Mouse (Mus musculus) WW6 (cell line): ENCODE data around the gene Cd7.
A peak's percentile ranks its signal among the peaks of the same experiment; 100 is the strongest.
"Not testable (repeated sequence)": the region's sequence is repeated elsewhere in the genome, so short reads cannot be mapped to it uniquely, and the experiment has no call there.

Source experiments
- DNase-seq: peaks from one replicate; pipeline ENCODE4 v3.0.0-alpha.2; 2013; ENCODE audit warnings: low read depth, low spot score

Cd7 gene

DNA sequence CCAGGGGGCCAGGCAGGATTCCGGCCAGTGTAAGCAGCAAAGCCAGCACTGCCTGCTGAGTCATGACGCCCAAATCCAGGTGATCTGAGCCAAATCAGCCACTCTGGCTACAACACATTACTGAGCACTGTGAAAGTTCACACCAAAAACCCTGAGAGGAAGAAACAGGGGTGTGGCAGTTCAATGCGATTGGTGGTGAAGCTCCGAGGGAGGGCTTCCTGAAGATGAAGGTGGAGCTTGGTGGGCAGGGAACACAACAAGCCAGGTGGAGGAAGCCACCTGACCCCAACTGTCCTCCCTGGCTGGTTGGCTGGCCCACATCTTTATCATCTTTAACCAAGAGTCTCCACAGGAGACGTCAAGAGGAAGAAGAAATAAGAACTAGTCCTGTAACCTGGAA is at the start of gene Cd7:
Cd7 (minus strand) TSS at position 117 of the 400 bp plus-strand sequence.
- no peak for DNase-seq

DNA sequence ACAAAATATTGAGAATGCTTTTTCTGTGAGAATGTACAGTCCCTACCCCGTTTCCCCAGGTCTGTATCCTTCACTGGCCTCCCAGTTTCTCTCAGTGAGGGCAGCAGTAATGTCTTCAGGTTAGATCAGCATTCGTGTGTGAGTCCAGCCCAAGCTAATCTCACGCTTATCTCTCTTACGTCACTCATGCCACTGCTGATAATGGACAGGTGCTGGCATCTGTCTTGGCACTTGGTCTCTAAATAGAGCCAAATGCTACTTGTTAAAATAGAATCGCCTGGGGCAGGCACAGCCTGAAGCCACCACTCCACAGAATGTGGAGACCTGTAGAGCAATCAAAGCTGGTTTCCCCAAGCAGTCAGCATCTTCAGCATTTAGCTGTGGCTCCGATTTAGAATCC is 49.8 kb upstream of the Cd7 start:
- DNase-seq, result no peak

DNA sequence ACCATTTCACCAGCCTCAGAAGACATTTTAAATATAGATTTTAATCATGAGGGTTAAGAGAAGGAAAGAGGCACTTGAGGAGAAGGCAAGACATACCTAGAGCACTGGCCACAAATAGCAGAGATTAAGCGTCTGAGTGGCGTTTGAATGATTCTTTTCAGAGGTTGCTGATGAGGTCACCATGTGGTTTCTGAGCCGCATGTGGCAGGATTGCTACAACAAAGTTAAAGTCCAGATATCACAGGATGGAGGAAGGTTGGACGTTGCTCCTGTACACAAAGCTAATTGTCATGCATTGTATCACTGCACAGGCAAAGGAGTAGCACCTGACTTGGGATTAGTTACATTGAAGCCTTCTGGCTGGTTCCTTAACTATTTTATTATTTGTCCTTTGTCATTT is 47.1 kb upstream of the Cd7 start:
- DNase-seq, result no peak

DNA sequence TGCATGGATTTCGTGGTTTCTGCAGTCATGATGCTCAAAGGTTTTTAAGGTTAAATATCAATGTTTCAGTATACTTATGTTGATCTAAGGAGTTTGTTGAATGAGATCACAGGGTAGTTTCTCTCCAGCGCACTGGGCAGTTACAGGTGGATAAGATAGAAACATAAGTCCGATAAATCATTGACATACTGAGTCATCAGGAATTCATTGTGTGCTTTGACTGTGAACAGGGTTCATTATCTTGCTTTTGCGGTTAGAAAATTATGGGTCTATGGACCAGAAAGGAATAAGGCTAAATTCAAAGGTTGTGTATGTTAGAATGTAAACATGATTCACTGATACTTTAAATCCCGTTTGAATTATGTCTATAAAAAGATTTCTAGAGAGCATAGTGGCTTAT is 46.0 kb upstream of the Cd7 start:
- no peak for DNase-seq

DNA sequence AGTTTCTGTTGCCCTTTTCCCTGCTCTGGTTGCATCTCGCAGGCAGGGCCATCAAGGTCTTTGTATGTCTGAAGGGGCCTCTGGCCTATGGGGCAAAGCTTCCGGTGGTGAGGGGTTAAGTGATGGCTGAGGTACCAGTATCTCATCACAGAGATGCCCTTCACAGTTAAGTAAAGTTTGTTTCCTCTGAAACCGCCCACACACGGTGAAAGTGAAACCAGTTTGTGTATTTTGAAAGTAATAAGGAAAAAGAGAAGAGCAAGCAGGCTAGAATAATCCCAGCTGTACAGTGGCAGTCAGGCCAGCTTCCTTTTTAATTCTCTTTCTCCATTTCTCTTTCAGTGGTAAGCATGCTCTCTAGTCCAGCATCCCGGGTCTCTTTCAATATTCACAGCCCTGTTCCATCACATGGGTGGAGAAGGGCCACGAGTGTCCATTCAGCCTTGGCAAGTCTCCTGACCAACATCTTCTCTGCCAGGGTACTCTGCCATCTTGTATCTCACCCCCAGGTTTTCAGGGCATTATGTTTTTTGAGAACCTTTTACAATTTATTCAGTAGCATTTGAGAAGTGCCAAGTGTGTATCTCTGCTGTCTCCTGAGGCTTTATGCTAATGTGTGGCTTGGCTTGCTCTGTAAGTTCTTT is 43.8 kb upstream of the Cd7 start:
- no peak for DNase-seq

DNA sequence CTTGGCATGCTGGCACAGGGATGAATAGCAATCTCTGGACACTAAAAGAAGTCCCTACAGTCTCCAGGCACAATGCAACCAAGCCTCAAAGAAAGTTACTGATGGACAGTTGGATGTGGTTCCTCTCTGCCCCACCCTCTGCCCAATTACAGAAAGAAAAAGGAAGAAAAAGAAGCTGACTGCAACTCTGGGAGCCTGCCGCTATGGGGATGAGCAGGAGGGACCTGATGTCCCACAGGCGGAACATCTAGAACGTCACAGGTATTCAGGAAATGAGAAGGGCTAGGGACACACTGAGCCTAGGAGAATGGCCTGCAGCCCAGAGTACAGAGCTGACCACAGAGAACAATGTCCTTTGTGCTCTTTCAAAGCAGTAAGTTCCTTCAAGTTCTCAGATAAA is 43.0 kb upstream of the Cd7 start:
- DNase-seq, result no peak

DNA sequence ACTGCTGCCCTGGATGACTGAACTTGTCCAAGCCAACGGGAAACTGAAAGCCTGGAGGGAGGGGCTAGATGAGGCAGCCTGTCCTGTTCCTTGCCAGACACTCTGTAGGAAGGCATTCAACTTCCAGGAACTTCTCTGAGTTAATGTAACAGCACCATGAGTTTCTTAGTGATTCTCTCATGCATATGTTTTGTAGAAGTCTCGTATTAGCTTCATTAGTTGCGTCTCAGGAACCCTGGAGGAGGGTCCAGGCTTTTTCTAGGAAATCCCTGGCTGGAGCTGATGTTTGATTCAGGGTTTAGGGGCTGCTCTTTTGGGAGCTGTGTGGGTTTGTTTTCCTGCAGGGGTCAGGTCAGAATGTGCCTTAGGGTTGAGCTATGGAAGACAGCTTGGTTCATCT is 41.9 kb upstream of the Cd7 start, which contains the start of gene Sectm1a:
Sectm1a (minus strand) TSS at position 101 of the 400 bp plus-strand sequence.
- DNase-seq, result no peak

DNA sequence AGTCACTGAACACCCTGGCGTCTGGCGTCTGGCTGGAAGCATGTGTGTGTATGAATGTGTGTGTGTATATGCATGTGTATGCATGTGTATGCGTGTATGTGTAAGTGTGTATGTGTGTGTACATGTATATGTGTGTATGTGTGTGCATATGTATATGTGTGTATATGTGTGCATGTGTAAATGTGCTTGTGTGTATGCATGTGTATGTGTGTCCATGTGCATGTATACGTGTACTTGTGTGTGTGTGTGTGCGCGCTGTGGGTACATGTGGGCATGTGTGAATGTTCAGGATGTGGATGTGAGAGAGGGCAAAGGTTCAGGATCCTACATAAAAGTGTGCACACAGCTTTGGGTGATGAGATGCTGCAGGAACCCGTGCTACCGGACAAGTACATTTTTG is 41.1 kb upstream of the Cd7 start:
- DNase-seq, result no peak

DNA sequence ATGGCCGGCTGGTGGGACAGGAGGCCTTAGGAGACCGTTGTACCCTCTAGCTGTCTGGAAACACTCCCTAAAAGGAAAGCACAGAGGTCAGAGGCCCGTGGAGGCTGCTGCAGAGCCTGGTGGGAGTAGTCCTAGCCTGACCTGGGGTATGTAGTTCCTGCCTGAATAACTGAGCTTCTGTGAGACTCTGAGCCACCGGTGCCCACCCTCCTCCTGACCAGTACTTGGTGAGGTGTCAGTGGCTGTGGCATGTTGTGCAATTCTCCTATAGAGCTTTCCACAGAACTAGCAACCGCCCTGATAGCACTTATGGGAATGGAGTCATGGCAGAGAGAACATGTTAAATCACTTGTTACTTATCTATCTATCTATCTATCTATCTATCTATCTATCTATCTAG is 36.4 kb upstream of the Cd7 start:
- no peak for DNase-seq

DNA sequence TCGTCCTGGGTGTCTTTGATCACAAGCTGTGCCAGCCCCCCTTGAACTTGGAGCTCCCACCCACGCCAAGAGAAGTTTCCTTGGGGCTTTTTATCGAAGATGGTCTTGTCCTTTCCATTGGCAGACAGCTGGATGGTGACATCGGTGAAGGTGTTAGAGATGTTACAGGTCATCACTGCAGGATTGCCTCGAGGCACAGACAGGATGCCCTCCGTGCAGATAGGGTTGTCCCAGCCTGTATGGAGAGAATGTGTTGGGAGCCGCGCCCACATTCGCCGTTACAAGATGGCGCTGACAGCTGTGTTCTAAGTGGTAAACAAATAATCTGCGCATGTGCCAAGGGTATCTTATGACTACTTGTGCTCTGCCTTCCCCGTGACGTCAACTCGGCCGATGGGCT is 30.4 kb upstream of the Cd7 start:
- DNase-seq, result not testable (repeated sequence)

DNA sequence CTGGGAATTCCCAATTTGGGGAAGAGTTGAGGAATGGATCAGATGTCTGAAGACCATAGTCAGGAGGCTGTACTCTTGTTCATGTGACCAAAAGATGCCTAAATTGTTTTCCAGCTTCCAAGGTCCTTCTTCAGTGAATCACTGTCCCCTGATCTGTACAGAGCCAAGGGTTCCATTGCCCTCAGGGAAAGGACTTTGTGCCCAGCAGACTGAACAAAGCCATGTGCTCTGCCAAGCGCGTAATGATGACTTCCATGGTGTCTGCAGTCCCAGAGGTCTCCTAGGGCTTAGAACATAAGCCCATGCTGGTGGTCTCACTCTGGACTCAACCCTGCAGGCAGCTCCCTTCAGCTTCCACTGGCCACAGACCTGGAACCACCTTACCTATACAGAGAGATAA is 28.7 kb upstream of the Cd7 start:
- DNase-seq, result no peak

DNA sequence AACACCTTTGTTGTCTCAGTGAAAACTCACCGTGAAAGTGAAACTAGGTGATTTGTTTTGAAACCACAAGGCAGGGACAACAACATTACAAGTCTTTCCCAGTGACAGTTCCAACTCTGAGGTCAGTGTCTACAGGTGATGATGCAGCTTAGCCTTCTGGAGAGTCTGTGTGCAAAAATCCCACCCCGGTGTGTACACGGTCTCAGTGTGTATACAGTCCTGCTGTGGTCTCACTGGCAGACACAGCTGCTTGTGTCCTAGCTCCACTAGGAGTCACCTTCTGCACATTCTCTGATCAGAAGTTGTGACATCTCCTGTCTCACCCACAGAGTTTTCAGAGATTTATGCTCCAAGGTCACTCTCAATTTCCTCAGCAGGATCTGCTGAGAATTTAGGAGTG is 25.0 kb upstream of the Cd7 start:
- DNase-seq, result no peak

DNA sequence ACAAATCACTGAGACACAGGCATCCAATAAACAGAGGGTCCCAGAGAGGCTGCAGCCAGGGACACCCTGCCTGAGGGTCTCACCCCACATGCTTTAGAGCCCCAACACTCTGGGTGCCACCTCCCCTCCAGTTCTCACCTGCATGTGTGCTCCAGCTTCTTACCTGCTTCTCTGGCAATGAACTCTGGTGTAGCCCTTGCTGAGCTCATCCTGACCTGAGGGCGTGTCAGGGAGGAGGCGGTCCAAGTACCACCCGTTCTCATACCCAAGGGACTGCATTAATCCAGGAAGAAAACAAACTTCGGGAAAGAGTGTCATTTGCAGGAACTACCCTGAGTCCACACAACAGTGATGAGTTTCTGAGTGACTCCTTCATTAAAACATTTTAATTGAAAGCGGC is 24.2 kb upstream of the Cd7 start, which contains the start of gene Sectm1b:
Sectm1b (minus strand) TSS at position 191 of the 400 bp plus-strand sequence.
- DNase-seq, result no peak

DNA sequence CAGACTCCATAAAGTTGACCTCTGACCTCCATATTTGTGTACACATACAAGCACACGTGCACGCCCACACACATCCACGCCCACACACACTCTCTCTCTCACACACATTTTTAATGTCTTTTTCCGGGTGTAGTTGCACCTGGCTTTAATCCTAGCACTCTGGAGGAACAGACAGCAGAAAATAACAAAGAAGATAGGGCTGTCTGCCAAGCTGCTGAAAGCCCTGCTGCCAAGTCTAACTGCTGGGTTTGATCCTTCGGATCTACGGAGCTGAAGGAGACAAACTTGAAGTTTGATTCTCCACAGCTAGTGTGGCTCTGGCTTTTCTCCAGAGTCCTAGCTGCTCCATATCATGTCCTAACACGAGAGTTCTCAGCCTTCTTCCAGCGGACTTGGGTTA is 22.4 kb upstream of the Cd7 start:
- no peak for DNase-seq

DNA sequence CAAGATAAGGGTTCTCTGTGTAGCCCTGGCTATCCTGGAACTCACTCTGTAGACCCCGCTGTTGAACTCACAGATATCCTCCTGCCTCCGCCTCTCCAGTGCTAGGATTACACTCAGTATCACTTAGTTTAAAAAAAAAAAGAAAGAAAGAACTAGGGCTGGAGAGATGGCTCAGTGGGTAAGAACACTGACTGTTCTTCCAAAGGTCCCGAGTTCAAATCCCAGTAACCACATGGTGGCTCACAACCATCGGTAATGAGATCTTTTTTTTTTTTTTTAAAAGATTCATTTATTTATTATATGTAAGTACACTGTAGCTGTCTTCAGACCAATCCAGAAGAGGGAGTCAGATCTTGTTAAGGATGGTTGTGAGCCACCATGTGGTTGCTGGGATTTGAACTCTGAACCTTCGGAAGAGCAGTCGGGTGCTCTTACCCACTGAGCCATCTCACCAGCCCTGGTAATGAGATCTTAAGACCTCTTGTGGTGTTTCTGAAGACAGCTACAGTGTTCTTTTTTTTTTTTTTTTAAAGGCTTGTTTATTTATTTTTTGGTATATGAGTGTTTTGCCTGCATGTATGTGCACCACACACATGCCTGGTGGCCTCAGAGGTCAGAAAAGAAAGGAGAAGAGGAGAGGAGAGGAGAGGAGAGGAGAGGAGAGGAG is 21.3 kb upstream of the Cd7 start:
- DNase-seq, result not testable (repeated sequence)

DNA sequence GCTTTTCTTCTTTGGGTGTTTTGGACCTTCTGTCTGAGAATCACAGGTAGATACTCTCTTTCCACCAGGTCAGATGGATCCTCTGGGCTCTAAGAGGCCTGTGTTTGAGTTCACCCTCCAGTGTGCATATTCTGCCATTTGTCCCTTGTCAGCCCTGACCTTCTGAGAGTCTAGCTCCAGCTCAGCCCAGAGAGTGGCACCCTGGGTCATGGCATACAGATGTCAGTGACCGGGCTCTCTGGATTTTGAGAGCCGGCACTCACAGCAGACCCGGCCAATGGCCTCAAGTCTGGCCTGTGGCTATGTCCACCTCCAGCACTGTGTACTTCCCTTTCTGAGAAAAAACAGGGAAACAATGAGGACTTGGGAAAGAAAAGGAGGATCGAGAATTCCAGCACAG is 20.3 kb upstream of the Cd7 start:
- DNase-seq, result no peak

DNA sequence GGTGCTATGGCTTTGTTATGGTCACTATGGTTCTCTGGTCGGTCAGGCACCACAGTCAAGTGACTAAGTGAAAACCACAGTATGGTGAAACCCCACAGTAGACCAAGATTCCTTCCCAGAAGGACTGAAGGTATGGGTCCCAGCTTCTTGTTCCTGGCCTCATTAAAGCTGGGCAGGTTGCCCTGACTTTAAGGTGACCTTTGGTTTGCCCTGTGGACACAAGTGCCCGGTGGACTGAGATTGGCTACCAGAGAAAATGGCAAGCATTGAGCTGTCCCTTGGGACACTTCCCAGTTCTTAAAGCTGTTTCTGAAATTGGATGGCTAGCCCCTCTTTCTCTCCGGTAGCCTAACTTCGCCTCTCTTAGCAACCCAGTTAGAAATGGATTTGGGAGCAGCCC is 19.7 kb upstream of the Cd7 start:
- no peak for DNase-seq

DNA sequence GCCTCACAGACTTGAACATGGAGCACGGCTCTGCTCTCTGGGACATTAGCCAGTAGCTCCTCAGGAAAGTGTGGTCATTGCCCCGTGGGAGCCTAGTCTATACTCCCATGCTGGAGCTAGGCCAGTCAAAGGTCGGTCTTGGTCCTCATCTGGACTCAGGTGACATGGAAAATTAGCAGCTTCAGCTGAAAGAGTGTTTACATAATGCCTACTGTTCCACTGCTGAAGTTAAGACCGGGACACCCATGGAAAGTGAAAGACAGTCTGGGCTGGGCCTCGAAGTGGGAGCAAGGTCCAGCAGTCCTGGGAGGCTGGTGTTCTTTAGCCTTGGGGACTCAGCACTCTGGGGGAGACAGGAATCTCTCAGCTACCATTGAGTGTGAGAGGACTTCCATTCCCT is 18.9 kb upstream of the Cd7 start:
- no peak for DNase-seq

DNA sequence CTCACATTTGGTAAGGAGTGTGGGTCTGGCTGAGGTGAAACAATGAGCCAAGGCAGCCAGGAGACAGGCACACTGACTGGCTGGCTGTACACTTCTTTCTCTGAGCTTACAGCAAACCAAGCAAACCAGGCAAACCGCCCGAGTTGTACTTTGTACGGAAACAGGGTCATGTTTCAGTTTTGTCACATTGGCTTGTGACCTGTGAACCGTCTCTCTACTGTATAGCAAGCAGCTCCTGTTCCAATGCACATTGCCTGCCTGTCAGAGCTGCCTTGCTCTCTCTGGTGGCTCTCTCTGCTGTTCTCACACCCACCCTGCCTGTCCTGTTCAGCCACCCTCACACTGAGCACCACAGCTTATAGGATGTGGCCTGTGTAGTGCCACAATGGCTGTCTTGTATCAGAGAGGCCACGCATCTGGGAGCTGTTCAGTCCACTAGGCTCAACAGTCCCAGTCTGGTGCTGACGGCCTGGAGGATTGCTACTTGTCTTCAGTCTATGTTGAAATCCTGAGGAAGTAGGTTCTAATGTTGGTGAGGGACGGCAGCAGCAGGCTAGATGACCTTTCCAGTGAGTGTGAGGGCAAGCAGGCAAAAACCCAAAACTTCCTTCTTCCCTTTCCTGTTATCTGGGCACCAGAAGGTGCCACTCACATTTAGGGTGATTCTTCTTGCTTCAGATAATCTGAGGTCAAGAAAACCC is 17.5 kb upstream of the Cd7 start:
- no peak for DNase-seq

DNA sequence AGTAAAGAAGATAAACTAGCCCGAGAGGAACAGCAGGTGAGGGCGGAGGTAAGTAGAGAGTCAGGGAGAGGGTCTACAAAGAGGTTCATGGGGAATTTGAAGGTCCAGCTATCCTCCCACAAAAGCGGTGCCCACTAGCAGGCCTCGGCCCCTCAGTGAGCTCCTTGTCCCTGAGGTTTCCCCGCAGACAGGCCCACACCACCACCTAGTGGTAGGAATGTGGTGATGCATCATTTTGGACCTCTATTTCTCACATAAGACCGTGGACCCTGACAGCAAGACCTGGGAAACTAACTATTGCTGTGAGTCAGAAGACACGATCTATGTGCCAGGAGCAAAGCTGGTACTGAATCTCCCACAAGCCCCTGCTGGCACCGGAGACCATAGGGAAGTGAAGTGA is 14.3 kb upstream of the Cd7 start:
- peak; percentile 71 for DNase-seq

DNA sequence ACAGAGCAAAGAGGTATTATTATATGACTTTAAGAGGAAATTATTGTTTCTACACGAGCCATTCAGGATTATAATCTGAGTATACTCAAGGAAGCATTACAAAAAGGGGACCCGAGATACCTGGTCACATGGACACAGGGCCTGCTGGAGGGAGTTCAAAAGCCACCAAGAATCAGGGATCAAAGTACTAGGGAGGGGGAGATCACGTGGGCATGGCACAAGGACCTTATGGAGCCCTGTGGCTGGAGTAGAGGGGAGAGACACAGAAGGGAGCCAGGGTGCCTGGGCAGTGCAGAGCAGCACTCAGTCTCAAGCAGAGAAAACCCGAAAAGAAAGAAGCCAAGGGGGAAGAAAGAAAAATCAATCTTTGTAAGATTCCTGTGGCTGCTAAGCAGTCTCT is 13.2 kb upstream of the Cd7 start:
- no peak for DNase-seq

DNA sequence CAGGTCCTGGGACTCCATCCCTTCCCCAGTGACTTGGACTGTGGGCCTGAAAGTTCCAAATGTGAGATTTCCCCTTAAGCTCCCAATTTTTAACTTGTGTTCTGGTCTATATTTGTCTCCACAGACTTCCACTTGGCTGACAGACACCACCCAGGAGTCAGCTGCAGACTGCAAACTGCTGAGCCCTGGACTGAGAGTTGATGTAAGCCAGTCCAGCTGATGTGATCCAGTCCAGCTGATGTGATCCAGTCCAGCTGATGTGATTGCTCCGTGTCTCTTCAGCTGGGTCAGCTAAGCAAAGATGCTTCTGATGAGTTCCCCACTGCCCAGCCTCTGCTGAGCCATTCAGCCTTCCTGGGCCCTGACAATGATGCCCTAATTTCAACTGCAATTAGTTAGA is 12.6 kb upstream of the Cd7 start:
- no peak for DNase-seq

DNA sequence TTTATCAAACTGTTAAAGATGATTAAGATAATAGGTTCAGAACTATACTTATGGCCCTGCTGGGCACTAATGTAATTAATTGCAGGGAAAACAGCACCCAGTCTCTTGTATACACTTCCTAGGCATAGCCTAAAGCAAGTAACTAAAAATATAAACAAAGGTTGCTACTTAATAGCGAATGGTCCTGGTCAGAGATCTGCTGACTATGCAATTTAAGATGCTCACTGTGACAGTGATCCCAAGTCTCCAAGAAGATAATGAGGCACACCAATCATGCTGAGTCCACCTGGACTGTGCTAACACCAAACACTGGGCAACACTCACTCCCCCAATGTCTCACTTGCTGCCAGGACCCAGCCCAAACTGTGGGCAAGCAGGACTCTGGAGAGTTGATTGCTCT is 10.6 kb upstream of the Cd7 start:
- DNase-seq, result no peak
